Mouse (Mus musculus): Measurements from ENCODE around the gene D930007J09Rik. TPM values are rescaled to one million over a fixed set of nuclear protein-coding genes. Genes with fewer than 3 reads are reported as not detected.

The D930007J09Rik gene
- total and polyA plus RNA-seq, 3 experiments, result 10.4 TPM; not detected in 2

GRCm38 (mm10) chr13:32778861-32779260 lies 23.8 kb downstream of the D930007J09Rik start:
- no peak overlapping the region for H3K4me3 ChIP-seq (ENCODE audit: control insufficient read depth in 1 of 2, insufficient read depth in 1 of 2, low read depth in 2 of 2, low read length in 2 of 2)
- H3K9me3 ChIP-seq (replicated peaks; ENCODE audit: insufficient read depth, low read length), result no peaks in the 10 kb centered on the region
- H3K4me1 ChIP-seq (ENCODE audit: control insufficient read depth in 1 of 2, insufficient read depth in 2 of 2, low read length in 2 of 2), result no peaks in the 10 kb centered on the region
- no peak for TF ChIP-seq EP300 (IDR thresholded peaks at IDR 0.05; ENCODE audit: low read depth in 1 of 2, low read length in 2 of 2)
- H3K27me3 ChIP-seq (ENCODE audit: control insufficient read depth in 1 of 2, insufficient read depth in 2 of 2, low read length in 2 of 2), result peaks cover 7 to 14% of the 10 kb centered on the region in 2 experiments
- H3K79me2 ChIP-seq (ENCODE audit: control insufficient read depth, insufficient read depth, low read length, poor library complexity), result no peaks in the 10 kb centered on the region
- H3K27ac ChIP-seq (ENCODE audit: control insufficient read depth, low read depth, low read length), result no peak overlapping the region
- H3K36me3 ChIP-seq (ENCODE audit: control insufficient read depth in 1 of 2, insufficient read depth in 2 of 2, low read length in 2 of 2), result no peaks in the 10 kb centered on the region
- H3K9ac ChIP-seq (ENCODE audit: control insufficient read depth, low read depth, low read length, poor library complexity, severe bottlenecking), result no peak overlapping the region
- DNase-seq (ENCODE audit: low read depth, low spot score), result no peak

- H3K9ac ChIP-seq (ENCODE audit: control insufficient read depth, low read depth, low read length, poor library complexity, severe bottlenecking), result no peak overlapping the region
- H3K4me1 ChIP-seq (ENCODE audit: control insufficient read depth in 1 of 2, insufficient read depth in 2 of 2, low read length in 2 of 2), result no peaks in the 10 kb centered on the region
- DNase-seq (ENCODE audit: low read depth, low spot score), result no peak
- no peaks in the 10 kb centered on the region for H3K36me3 ChIP-seq (ENCODE audit: control insufficient read depth in 1 of 2, insufficient read depth in 2 of 2, low read length in 2 of 2)
- no peak overlapping the region for H3K27ac ChIP-seq (ENCODE audit: control insufficient read depth, low read depth, low read length)
- TF ChIP-seq GATA1 (IDR thresholded peaks at IDR 0.05; ENCODE audit: low read depth, low read length), result no peak
- TF ChIP-seq UBTF (IDR thresholded peaks at IDR 0.05; ENCODE audit: borderline replicate concordance, insufficient read depth, low read depth, low read length), result no peak
- no peak for TF ChIP-seq SMC3 (IDR thresholded peaks at IDR 0.05; ENCODE audit: low read depth, low read length)
- no peak for TF ChIP-seq ZNF384 (IDR thresholded peaks at IDR 0.05; ENCODE audit: low read depth, low read length)
- TF ChIP-seq MXI1 (IDR thresholded peaks at IDR 0.05; ENCODE audit: low read depth, low read length), result no peak
- TF ChIP-seq JUND (IDR thresholded peaks at IDR 0.05; ENCODE audit: low read depth, low read length), result no peak
- TF ChIP-seq RAD21 (IDR thresholded peaks at IDR 0.05; ENCODE audit: low read depth, low read length), result no peak
- H3K9me3 ChIP-seq (replicated peaks; ENCODE audit: insufficient read depth, low read length), result no peaks in the 10 kb centered on the region
- peaks cover 7 to 12% of the 10 kb centered on the region in 2 experiments for H3K27me3 ChIP-seq (ENCODE audit: control insufficient read depth in 1 of 2, insufficient read depth in 2 of 2, low read length in 2 of 2)
- H3K4me3 ChIP-seq (ENCODE audit: control insufficient read depth in 1 of 2, insufficient read depth in 1 of 2, low read depth in 2 of 2, low read length in 2 of 2), result no peak overlapping the region
- no peaks in the 10 kb centered on the region for H3K79me2 ChIP-seq (ENCODE audit: control insufficient read depth, insufficient read depth, low read length, poor library complexity)
Observed at GRCm38 (mm10) chr13:32776350-32776749, 26.3 kb downstream of the D930007J09Rik start.

- no peak overlapping the region for H3K4me3 ChIP-seq (ENCODE audit: control insufficient read depth in 1 of 2, insufficient read depth in 1 of 2, low read depth in 2 of 2, low read length in 2 of 2)
- no peak overlapping the region for H3K27ac ChIP-seq (ENCODE audit: control insufficient read depth, low read depth, low read length)
- H3K4me1 ChIP-seq (ENCODE audit: control insufficient read depth in 1 of 2, insufficient read depth in 2 of 2, low read length in 2 of 2), result no peaks in the 10 kb centered on the region
- no peaks in the 10 kb centered on the region for H3K9me3 ChIP-seq (replicated peaks; ENCODE audit: insufficient read depth, low read length)
- peaks cover 7 to 10% of the 10 kb centered on the region in 2 experiments for H3K27me3 ChIP-seq (ENCODE audit: control insufficient read depth in 1 of 2, insufficient read depth in 2 of 2, low read length in 2 of 2)
- no peak for TF ChIP-seq GATA1 (IDR thresholded peaks at IDR 0.05; ENCODE audit: low read depth, low read length)
- TF ChIP-seq ZNF384 (IDR thresholded peaks at IDR 0.05; ENCODE audit: low read depth, low read length), result no peak
- TF ChIP-seq CHD2 (IDR thresholded peaks at IDR 0.05; ENCODE audit: low read length), result no peak
- TF ChIP-seq POLR2A (IDR thresholded peaks at IDR 0.05; ENCODE audit: control insufficient read depth in 1 of 2, insufficient read depth in 1 of 2, low read depth in 1 of 2, low read length in 2 of 2, poor library complexity in 1 of 2), result no peak
- TF ChIP-seq POLR2AphosphoS2 (IDR thresholded peaks at IDR 0.05; ENCODE audit: low read length), result no peak
- no peak for TF ChIP-seq TBP (IDR thresholded peaks at IDR 0.05; ENCODE audit: low read depth, low read length)
- TF ChIP-seq SIN3A (IDR thresholded peaks at IDR 0.05; ENCODE audit: low read length), result no peak
- TF ChIP-seq NRF1 (IDR thresholded peaks at IDR 0.05; ENCODE audit: insufficient read depth, low read depth, low read length, poor library complexity, severe bottlenecking), result no peak
- no peak for TF ChIP-seq MAX (IDR thresholded peaks at IDR 0.05; ENCODE audit: low read length)
- TF ChIP-seq MYC (IDR thresholded peaks at IDR 0.05; ENCODE audit: low read depth, low read length), result no peak
- TF ChIP-seq POLR2AphosphoS5 (IDR thresholded peaks at IDR 0.05; ENCODE audit: borderline replicate concordance, low read depth, low read length), result no peak
- no peak for TF ChIP-seq ZKSCAN1 (IDR thresholded peaks at IDR 0.05; ENCODE audit: low read depth, low read length)
- TF ChIP-seq JUND (IDR thresholded peaks at IDR 0.05; ENCODE audit: low read depth, low read length), result no peak
- no peaks in the 10 kb centered on the region for H3K79me2 ChIP-seq (ENCODE audit: control insufficient read depth, insufficient read depth, low read length, poor library complexity)
- no peaks in the 10 kb centered on the region for H3K36me3 ChIP-seq (ENCODE audit: control insufficient read depth in 1 of 2, insufficient read depth in 2 of 2, low read length in 2 of 2)
- DNase-seq (ENCODE audit: low read depth, low spot score), result no peak
- H3K9ac ChIP-seq (ENCODE audit: control insufficient read depth, low read depth, low read length, poor library complexity, severe bottlenecking), result no peak overlapping the region
Observed at GRCm38 (mm10) chr13:32775889-32776288, 26.8 kb downstream of the D930007J09Rik start.
